Mouse (Mus musculus): Measurements from ENCODE around the gene Gm42517. TPM values are rescaled to one million over a fixed set of nuclear protein-coding genes. Genes with fewer than 3 reads are reported as not detected.

The Gm42517 gene
- polyA plus RNA-seq, 1 experiment from 2014 or later: 1.4 TPM

DNA sequence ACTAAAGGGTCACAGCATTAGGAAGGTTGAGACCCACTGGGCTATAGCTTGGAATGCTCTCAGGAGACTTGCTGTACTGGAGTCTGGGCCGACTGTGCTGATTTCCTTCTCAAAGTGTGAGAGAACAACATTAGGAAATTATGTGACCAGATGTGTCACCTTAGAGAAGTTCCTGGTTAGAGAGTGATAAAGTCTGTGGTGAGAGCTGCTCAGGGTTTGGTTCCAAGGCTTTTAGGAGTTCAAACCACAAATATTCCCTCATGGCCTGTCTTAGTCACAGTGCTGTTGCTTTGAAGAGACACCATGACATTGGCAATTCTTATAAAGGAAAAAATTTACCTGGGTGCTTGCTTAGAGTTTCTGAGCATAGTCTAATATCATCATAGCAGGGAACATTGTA lies 8.3 kb upstream of the Gm42517 start:
- Histone ChIP-seq H3K27me3 (replicated peaks; ENCODE audit: control insufficient read depth, insufficient read depth, low read length) (peaks cover 14% of the 10 kb centered on the region), H3K27ac (ENCODE audit: low read length) (no peak overlapping the region), H3K9ac (replicated peaks; ENCODE audit: low read depth, low read length) (no peak overlapping the region), H3K36me3 (ENCODE audit: control insufficient read depth, insufficient read depth) (no peaks in the 10 kb centered on the region), H3K4me3 (replicated peaks; ENCODE audit: low read length) (no peak overlapping the region), H3K4me2 (ENCODE audit: low read length) (no peak overlapping the region), H3K9me3 (ENCODE audit: control insufficient read depth, low read length) (no peaks in the 10 kb centered on the region), H3K4me1 (replicated peaks; ENCODE audit: control insufficient read depth, insufficient read depth, low read length) (no peaks in the 10 kb centered on the region)
- no peak for ATAC-seq
- WGBS: 73% methylated on average over 1 of the region's 1 CpGs

- 67% methylated on average over 5 of the region's 5 CpGs for WGBS
- H3K9me3 ChIP-seq (ENCODE audit: control insufficient read depth, low read length): no peaks in the 10 kb centered on the region
- peaks cover 6% of the 10 kb centered on the region for H3K4me1 ChIP-seq (replicated peaks; ENCODE audit: control insufficient read depth, insufficient read depth, low read length)
- no peaks in the 10 kb centered on the region for H3K36me3 ChIP-seq (ENCODE audit: control insufficient read depth, insufficient read depth)
- peaks cover 34% of the 10 kb centered on the region for H3K27me3 ChIP-seq (replicated peaks; ENCODE audit: control insufficient read depth, insufficient read depth, low read length)
- H3K4me2 ChIP-seq (ENCODE audit: low read length): no peak overlapping the region
- H3K4me3 ChIP-seq (replicated peaks; ENCODE audit: low read length): no peak overlapping the region
- no peak overlapping the region for H3K9ac ChIP-seq (replicated peaks; ENCODE audit: low read depth, low read length)
- ATAC-seq: no peak
- H3K27ac ChIP-seq (ENCODE audit: low read length): no peak overlapping the region
Observed at GRCm38 (mm10) chr5:108374079-108374478, 6.4 kb upstream of the Gm42517 start.

DNA sequence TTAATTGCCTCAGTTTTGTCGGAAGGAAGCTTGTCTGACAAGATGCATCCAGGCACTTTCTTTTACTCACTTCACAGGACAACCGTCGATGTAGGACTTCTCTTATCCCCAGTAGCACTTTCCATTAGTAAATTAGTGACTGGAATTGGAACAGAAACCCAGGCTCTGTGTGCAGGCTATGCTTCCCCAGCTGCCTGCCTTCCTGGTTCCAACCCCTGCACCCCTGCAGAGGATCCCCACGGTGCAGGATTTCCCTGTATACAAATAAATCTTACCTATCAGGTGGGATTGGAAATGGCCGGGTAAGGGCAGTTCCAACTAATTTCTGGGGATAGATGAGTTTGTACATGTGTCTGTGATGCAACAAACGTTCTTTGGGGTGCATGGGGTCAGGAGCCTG lies 2.2 kb upstream of the Gm42517 start:
- no peak overlapping the region for H3K4me2 ChIP-seq (ENCODE audit: low read length)
- peaks cover 30% of the 10 kb centered on the region for H3K4me1 ChIP-seq (replicated peaks; ENCODE audit: control insufficient read depth, insufficient read depth, low read length)
- H3K36me3 ChIP-seq (ENCODE audit: control insufficient read depth, insufficient read depth): no peaks in the 10 kb centered on the region
- no peak overlapping the region for H3K27ac ChIP-seq (ENCODE audit: low read length)
- H3K9me3 ChIP-seq (ENCODE audit: control insufficient read depth, low read length): no peaks in the 10 kb centered on the region
- peaks cover 71% of the 10 kb centered on the region for H3K27me3 ChIP-seq (replicated peaks; ENCODE audit: control insufficient read depth, insufficient read depth, low read length)
- H3K9ac ChIP-seq (replicated peaks; ENCODE audit: low read depth, low read length): no peak overlapping the region
- no peak overlapping the region for H3K4me3 ChIP-seq (replicated peaks; ENCODE audit: low read length)
- WGBS: 2% methylated on average over 6 of the region's 6 CpGs
- ATAC-seq: no peak

DNA sequence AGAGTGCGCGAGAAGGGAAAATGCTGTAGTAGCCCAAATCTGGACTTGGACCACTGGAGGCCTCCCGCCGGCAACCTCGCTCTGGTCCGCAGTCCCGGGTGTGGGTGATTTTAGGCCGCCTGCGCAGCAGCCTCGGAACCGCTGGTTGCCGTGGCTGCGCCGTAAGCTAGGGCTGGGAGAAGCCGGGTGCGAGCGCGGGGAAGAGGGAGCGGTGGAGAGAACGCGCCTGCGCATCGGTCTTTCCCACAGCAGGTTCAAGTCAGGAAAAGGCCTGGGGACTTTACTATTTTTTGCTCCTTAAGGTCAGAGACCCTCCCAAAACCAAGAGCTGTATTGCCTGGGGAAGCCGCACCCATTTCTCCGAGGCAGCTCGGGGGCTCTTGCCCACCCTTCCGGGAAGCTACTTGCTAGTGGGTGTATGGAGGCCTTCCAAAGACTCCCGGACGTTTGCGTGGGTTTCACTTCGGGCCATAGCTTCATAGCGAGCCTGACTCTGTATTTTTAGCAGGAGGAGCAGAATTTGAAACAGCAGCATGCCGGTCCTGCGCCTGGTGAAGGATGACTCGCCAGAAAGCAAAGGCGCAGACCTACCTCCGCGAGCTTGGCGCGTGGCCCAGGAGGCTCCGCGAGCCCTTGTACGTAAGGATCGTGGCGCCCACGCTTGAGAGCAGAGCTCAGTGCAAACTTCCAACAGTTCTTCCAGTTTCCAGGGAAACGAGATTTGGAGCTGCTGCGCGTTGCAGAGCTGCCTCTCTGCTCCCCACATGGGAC lies 1.3 kb upstream of the Gm42517 start:
- Histone ChIP-seq H3K4me1 (replicated peaks; ENCODE audit: control insufficient read depth, insufficient read depth, low read length) (peaks cover 30% of the 10 kb centered on the region), H3K4me3 (replicated peaks; ENCODE audit: low read length) (peak overlapping the region; percentile 64)
- ATAC-seq: peak; percentile 62

GRCm38 (mm10) chr5:108368446-108368845 lies 724 bp upstream of the Gm42517 start:
- Histone ChIP-seq H3K36me3 (ENCODE audit: control insufficient read depth, insufficient read depth) (no peaks in the 10 kb centered on the region), H3K4me3 (replicated peaks; ENCODE audit: low read length) (peak overlapping the region; percentile 64), H3K27me3 (replicated peaks; ENCODE audit: control insufficient read depth, insufficient read depth, low read length) (peaks cover 83% of the 10 kb centered on the region), H3K9ac (replicated peaks; ENCODE audit: low read depth, low read length) (peak overlapping the region; percentile 36), H3K27ac (ENCODE audit: low read length) (no peak overlapping the region), H3K9me3 (ENCODE audit: control insufficient read depth, low read length) (no peaks in the 10 kb centered on the region), H3K4me2 (ENCODE audit: low read length) (peak overlapping the region; percentile 62), H3K4me1 (replicated peaks; ENCODE audit: control insufficient read depth, insufficient read depth, low read length) (peaks cover 30% of the 10 kb centered on the region)
- peak; percentile 25 for ATAC-seq
- 2% methylated on average over 6 of the region's 6 CpGs for WGBS

More for the DNA sequence above, 1.3 kb upstream of the Gm42517 start:
- Histone ChIP-seq H3K4me2 (ENCODE audit: low read length) (peak overlapping the region; percentile 62), H3K9ac (replicated peaks; ENCODE audit: low read depth, low read length) (peak overlapping the region; percentile 36), H3K27me3 (replicated peaks; ENCODE audit: control insufficient read depth, insufficient read depth, low read length) (peaks cover 77% of the 10 kb centered on the region), H3K9me3 (ENCODE audit: control insufficient read depth, low read length) (no peaks in the 10 kb centered on the region), H3K36me3 (ENCODE audit: control insufficient read depth, insufficient read depth) (no peaks in the 10 kb centered on the region), H3K27ac (ENCODE audit: low read length) (no peak overlapping the region)
- under 1% methylated on average over 49 of the region's 49 CpGs for WGBS

- peak overlapping the region; percentile 62 for H3K4me2 ChIP-seq (ENCODE audit: low read length)
- peak; percentile 50 for ATAC-seq
- H3K4me1 ChIP-seq (replicated peaks; ENCODE audit: control insufficient read depth, insufficient read depth, low read length): peaks cover 30% of the 10 kb centered on the region
- H3K36me3 ChIP-seq (ENCODE audit: control insufficient read depth, insufficient read depth): no peaks in the 10 kb centered on the region
- H3K9me3 ChIP-seq (ENCODE audit: control insufficient read depth, low read length): no peaks in the 10 kb centered on the region
- H3K9ac ChIP-seq (replicated peaks; ENCODE audit: low read depth, low read length): peak overlapping the region; percentile 73
- no peak overlapping the region for H3K27ac ChIP-seq (ENCODE audit: low read length)
- H3K27me3 ChIP-seq (replicated peaks; ENCODE audit: control insufficient read depth, insufficient read depth, low read length): peaks cover 83% of the 10 kb centered on the region
- H3K4me3 ChIP-seq (replicated peaks; ENCODE audit: low read length): peak overlapping the region; percentile 64
- WGBS: under 1% methylated on average over 89 of the region's 100 CpGs
Observed at GRCm38 (mm10) chr5:108366984-108367841, 509 bp downstream of the Gm42517 start.

GRCm38 (mm10) chr5:108366328-108366983 lies 1.3 kb downstream of the Gm42517 start:
- no peak overlapping the region for H3K27ac ChIP-seq (ENCODE audit: low read length)
- H3K4me1 ChIP-seq (replicated peaks; ENCODE audit: control insufficient read depth, insufficient read depth, low read length): peaks cover 30% of the 10 kb centered on the region
- no peaks in the 10 kb centered on the region for H3K36me3 ChIP-seq (ENCODE audit: control insufficient read depth, insufficient read depth)
- ATAC-seq: peak; percentile 35
- peak overlapping the region; percentile 62 for H3K4me2 ChIP-seq (ENCODE audit: low read length)
- H3K9ac ChIP-seq (replicated peaks; ENCODE audit: low read depth, low read length): peak overlapping the region; percentile 73
- H3K27me3 ChIP-seq (replicated peaks; ENCODE audit: control insufficient read depth, insufficient read depth, low read length): peaks cover 77% of the 10 kb centered on the region
- peak overlapping the region; percentile 64 for H3K4me3 ChIP-seq (replicated peaks; ENCODE audit: low read length)
- no peaks in the 10 kb centered on the region for H3K9me3 ChIP-seq (ENCODE audit: control insufficient read depth, low read length)
- 1% methylated on average over 60 of the region's 60 CpGs for WGBS

DNA sequence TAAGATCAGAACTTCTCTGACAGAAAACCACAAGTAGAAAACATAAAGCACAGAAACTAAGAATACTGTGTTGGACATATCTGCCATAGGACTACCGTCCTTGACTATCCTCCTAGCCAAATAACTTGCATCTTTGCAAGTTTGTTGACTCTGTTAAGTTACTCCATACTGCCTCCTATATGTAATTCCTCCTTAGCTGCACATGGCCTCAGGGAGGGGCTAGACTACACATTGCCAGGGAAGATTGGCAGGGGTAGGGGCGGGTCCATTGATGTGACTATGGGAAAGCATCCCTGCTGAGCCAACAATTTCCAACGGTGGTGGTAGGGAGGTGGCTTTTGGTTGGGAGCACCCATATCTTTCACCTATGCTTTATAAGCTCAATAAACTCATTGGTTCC lies 5.4 kb downstream of the Gm42517 start:
- no peaks in the 10 kb centered on the region for H3K9me3 ChIP-seq (ENCODE audit: control insufficient read depth, low read length)
- no peak overlapping the region for H3K4me3 ChIP-seq (replicated peaks; ENCODE audit: low read length)
- ATAC-seq: no peak
- no peak overlapping the region for H3K4me2 ChIP-seq (ENCODE audit: low read length)
- H3K4me1 ChIP-seq (replicated peaks; ENCODE audit: control insufficient read depth, insufficient read depth, low read length): peaks cover 11% of the 10 kb centered on the region
- no peaks in the 10 kb centered on the region for H3K36me3 ChIP-seq (ENCODE audit: control insufficient read depth, insufficient read depth)
- 27% methylated on average over 3 of the region's 3 CpGs for WGBS
- H3K27ac ChIP-seq (ENCODE audit: low read length): no peak overlapping the region
- peaks cover 40% of the 10 kb centered on the region for H3K27me3 ChIP-seq (replicated peaks; ENCODE audit: control insufficient read depth, insufficient read depth, low read length)
- no peak overlapping the region for H3K9ac ChIP-seq (replicated peaks; ENCODE audit: low read depth, low read length)

DNA sequence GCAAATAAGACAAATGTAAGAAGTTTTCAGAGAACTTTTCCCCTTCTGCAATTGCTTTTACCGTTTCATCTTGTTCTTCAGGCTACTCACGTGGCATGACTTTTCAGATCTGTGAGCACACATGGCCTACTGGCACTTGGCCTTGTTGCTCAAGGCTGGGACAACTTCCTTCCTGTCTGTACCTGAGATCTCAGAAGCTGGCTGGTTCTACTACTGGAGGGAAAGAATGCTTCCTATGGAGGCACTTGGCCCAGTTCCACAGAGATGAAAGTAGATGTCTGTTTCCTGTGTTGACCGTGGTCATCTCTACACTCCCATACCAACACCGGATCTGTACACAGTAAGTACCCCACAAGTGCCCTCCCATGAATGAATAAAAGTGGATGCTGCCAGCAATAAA lies 7.5 kb downstream of the Gm42517 start:
- no peaks in the 10 kb centered on the region for H3K9me3 ChIP-seq (ENCODE audit: control insufficient read depth, low read length)
- no peak overlapping the region for H3K9ac ChIP-seq (replicated peaks; ENCODE audit: low read depth, low read length)
- H3K36me3 ChIP-seq (ENCODE audit: control insufficient read depth, insufficient read depth): no peaks in the 10 kb centered on the region
- no peak for ATAC-seq
- H3K4me1 ChIP-seq (replicated peaks; ENCODE audit: control insufficient read depth, insufficient read depth, low read length): no peaks in the 10 kb centered on the region
- H3K4me3 ChIP-seq (replicated peaks; ENCODE audit: low read length): no peak overlapping the region
- peaks cover 20% of the 10 kb centered on the region for H3K27me3 ChIP-seq (replicated peaks; ENCODE audit: control insufficient read depth, insufficient read depth, low read length)
- no peak overlapping the region for H3K4me2 ChIP-seq (ENCODE audit: low read length)
- H3K27ac ChIP-seq (ENCODE audit: low read length): no peak overlapping the region
- WGBS: 87% methylated on average over 4 of the region's 4 CpGs

All from forebrain, embryonic 16.5 days (tissue).